Mouse (Mus musculus) erythroblast, embryonic 14.5 days (primary cell): ENCODE measurements around the gene Sv2a. TPM values are rescaled to one million over a fixed set of nuclear protein-coding genes. Genes with fewer than 3 reads are reported as not detected.
"Not testable (repeated sequence)": the region's sequence is repeated elsewhere in the genome, so short reads cannot be mapped to it uniquely, and the experiment has no call there.

Experiments used
- H3K27me3 ChIP-seq: 2 replicates; pipeline ENCODE4 v1.6.1; 2012; ENCODE audit warnings: inconsistent platforms; ENCODE audit not compliant: control insufficient read depth
- H3K36me3 ChIP-seq: 2 replicates; pipeline ENCODE4 v1.6.1; 2012; ENCODE audit warnings: mild to moderate bottlenecking, inconsistent platforms; ENCODE audit not compliant: control insufficient read depth
- H3K4me1 ChIP-seq: 2 replicates; pipeline ENCODE4 v1.6.1; 2012; ENCODE audit warnings: inconsistent platforms; ENCODE audit not compliant: control insufficient read depth
- H3K4me3 ChIP-seq: replicated peaks from 2 replicates; pipeline ENCODE3; 2012; ENCODE audit warnings: moderate library complexity, mild to moderate bottlenecking, inconsistent platforms
- H3K9me3 ChIP-seq: 2 replicates; pipeline ENCODE4 v1.6.1; 2012; ENCODE audit warnings: low read length, inconsistent platforms, mixed read lengths; ENCODE audit not compliant: control insufficient read depth
- GATA1 ChIP-seq: IDR thresholded peaks from 2 replicates; pipeline ENCODE4 v1.6.1; 2012; ENCODE audit warnings: low read length, inconsistent platforms, mixed read lengths
- TAL1 ChIP-seq: IDR thresholded peaks from 3 replicates; pipeline ENCODE4 v1.6.1; 2012; ENCODE audit warnings: low read length, inconsistent platforms, mixed read lengths
- polyA plus RNA-seq: library from polyadenylated mRNA; stranded (reverse); fragments of >175 nt; gene quantifications from 2 replicates; pipeline ENCODE4 v1.2.3, GENCODE M21; 2012

The Sv2a gene
- polyA plus RNA-seq, 1 experiment = not detected

GRCm38 (mm10) chr3:96192977-96193376 is 12.0 kb downstream of the Sv2a start:
- no peak for TF ChIP-seq GATA1
- TF ChIP-seq TAL1 = no peak
- peaks cover 20% of the 10 kb centered on the region for H3K4me1 ChIP-seq
- H3K4me3 ChIP-seq = no peak overlapping the region
- H3K9me3 ChIP-seq = peaks cover 5% of the 10 kb centered on the region
- H3K36me3 ChIP-seq = no peaks in the 10 kb centered on the region; the same call in 1 of the 2 replicates
- peaks cover 32% of the 10 kb centered on the region for H3K27me3 ChIP-seq

- Histone ChIP-seq H3K9me3 (peaks cover 5% of the 10 kb centered on the region), H3K4me3 (no peak overlapping the region)
Observed at GRCm38 (mm10) chr3:96194966-96195365, 14.0 kb downstream of the Sv2a start.

GRCm38 (mm10) chr3:96195616-96196313 is 14.8 kb downstream of the Sv2a start:
- Histone ChIP-seq H3K4me1 (peaks cover 34% of the 10 kb centered on the region), H3K36me3 (no peaks in the 10 kb centered on the region; the same call in 1 of the 2 replicates), H3K27me3 (peaks cover 23% of the 10 kb centered on the region), H3K9me3 (peaks cover 5% of the 10 kb centered on the region), H3K4me3 (no peak overlapping the region)
- TF ChIP-seq TAL1 (no peak), GATA1 (no peak)

More at GRCm38 (mm10) chr3:96194966-96195365, 14.0 kb downstream of the Sv2a start:
- peaks cover 30% of the 10 kb centered on the region for H3K27me3 ChIP-seq
- peaks cover 34% of the 10 kb centered on the region for H3K4me1 ChIP-seq
- H3K36me3 ChIP-seq = no peaks in the 10 kb centered on the region; the same call in 1 of the 2 replicates
- TF ChIP-seq TAL1 = no peak
- TF ChIP-seq GATA1 = no peak

- Histone ChIP-seq H3K4me1 (peaks cover 34% of the 10 kb centered on the region), H3K27me3 (peaks cover 23% of the 10 kb centered on the region), H3K4me3 (peak overlapping the region; percentile 85), H3K36me3 (no peaks in the 10 kb centered on the region; the same call in 1 of the 2 replicates), H3K9me3 (peaks cover 5% of the 10 kb centered on the region)
- TF ChIP-seq TAL1 (no peak), GATA1 (no peak)
Observed at GRCm38 (mm10) chr3:96196437-96197128, 15.6 kb downstream of the Sv2a start.

GRCm38 (mm10) chr3:96197129-96197749 is 16.3 kb downstream of the Sv2a start:
- H3K27me3 ChIP-seq = peaks cover 19% of the 10 kb centered on the region
- H3K36me3 ChIP-seq = no peaks in the 10 kb centered on the region; the same call in 1 of the 2 replicates
- TF ChIP-seq TAL1 = no peak
- no peak for TF ChIP-seq GATA1
- peak overlapping the region; percentile 85 for H3K4me3 ChIP-seq
- H3K4me1 ChIP-seq = peaks cover 34% of the 10 kb centered on the region
- peaks cover 5% of the 10 kb centered on the region for H3K9me3 ChIP-seq

- TF ChIP-seq GATA1 (no peak), TAL1 (no peak)
- peaks cover 34% of the 10 kb centered on the region for H3K4me1 ChIP-seq
- peaks cover 9% of the 10 kb centered on the region for H3K27me3 ChIP-seq
- H3K9me3 ChIP-seq = peaks cover 5% of the 10 kb centered on the region
- peak overlapping the region; percentile 85 for H3K4me3 ChIP-seq
- no peaks in the 10 kb centered on the region; the same call in 1 of the 2 replicates for H3K36me3 ChIP-seq
Observed at GRCm38 (mm10) chr3:96198181-96198580, 17.2 kb downstream of the Sv2a start.

- H3K9me3 ChIP-seq, H3K27me3 ChIP-seq, H3K4me3 ChIP-seq, H3K36me3 ChIP-seq: not testable (repeated sequence)
- peaks cover 34% of the 10 kb centered on the region for H3K4me1 ChIP-seq
Observed at GRCm38 (mm10) chr3:96198601-96199251, 17.8 kb downstream of the Sv2a start.

- Histone ChIP-seq H3K27me3 (no peaks in the 10 kb centered on the region), H3K4me3 (no peak overlapping the region), H3K36me3 (no peaks in the 10 kb centered on the region; the same call in 1 of the 2 replicates), H3K9me3 (peaks cover 5% of the 10 kb centered on the region), H3K4me1 (peaks cover 34% of the 10 kb centered on the region)
- TF ChIP-seq GATA1 = no peak
- no peak for TF ChIP-seq TAL1
Observed at GRCm38 (mm10) chr3:96199731-96200130, 18.8 kb downstream of the Sv2a start.
